Mouse (Mus musculus) granulocyte monocyte progenitor cell, adult 5-6 weeks (primary cell): ENCODE results near the gene Cfap61. TPM values are rescaled to one million over a fixed set of nuclear protein-coding genes. Genes with fewer than 3 reads are reported as not detected.

ENCODE experiments used
- ATAC-seq: replicated peaks from 2 replicates; pipeline ENCODE4 v1.8.0; 2016; ENCODE audit warnings: mild to moderate bottlenecking, moderate TSS enrichment, inconsistent platforms; ENCODE audit not compliant: poor library complexity, severe bottlenecking
- total RNA-seq, 2 experiments: library from RNA; stranded (forward) in 1 of 2; stranded (reverse) in 1 of 2; fragments of 200-712, 200-1000 nt in 1 of 2; fragments of >200 nt in 1 of 2; fragmentation: Nextera tagmentation in 1 of 2; gene quantifications; 2 replicates each; pipeline ENCODE4 v1.2.3; 2014 to 2017

The Cfap61 gene
- total RNA-seq, 2 experiments from 2014 or later, result not detected

DNA sequence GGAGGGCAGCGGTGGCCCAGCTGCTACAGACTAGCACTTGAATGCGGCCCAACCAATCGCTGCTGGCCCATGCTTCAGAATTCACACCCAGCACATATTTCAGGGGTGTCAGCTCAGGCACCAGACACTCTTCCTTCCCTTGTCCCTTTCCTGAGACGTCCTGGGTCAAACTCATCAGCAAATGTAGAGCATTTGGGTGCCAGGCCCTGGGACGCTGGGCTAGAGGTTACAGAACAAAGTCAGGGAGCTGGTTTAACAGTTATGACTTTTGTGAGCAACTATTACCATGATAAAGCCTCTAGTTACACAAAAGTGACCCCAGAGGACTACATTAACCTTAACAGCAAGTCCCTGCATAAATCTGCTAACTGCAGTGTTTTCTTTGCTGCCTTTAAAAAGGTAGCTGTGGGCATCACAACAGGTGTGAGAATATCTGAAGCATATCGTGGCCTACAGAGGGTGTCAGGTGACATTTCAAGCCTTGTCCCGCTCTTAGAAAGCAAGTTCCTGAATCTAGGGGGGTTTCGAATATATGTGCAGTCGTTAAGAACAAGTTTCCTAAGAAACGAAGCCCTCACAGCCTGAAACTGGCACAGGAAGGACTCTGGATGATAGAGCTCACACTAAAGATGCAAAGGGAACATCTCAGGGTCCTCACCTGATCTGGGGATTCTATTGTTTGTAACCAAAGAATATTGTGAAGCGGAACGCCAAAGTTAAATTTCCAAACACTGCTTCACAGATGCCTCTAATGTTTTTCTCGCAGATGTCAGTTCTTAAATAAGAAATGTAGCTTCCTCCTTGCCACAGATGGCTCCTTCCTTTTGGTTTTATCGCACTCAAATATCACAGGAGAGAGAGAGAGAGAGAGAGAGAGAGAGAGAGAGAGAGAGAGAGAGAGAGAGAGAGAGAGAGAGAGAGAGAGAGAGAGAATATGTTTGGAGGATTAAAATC, 281.8 kb downstream of the Cfap61 start:
- ATAC-seq, result no peak

DNA sequence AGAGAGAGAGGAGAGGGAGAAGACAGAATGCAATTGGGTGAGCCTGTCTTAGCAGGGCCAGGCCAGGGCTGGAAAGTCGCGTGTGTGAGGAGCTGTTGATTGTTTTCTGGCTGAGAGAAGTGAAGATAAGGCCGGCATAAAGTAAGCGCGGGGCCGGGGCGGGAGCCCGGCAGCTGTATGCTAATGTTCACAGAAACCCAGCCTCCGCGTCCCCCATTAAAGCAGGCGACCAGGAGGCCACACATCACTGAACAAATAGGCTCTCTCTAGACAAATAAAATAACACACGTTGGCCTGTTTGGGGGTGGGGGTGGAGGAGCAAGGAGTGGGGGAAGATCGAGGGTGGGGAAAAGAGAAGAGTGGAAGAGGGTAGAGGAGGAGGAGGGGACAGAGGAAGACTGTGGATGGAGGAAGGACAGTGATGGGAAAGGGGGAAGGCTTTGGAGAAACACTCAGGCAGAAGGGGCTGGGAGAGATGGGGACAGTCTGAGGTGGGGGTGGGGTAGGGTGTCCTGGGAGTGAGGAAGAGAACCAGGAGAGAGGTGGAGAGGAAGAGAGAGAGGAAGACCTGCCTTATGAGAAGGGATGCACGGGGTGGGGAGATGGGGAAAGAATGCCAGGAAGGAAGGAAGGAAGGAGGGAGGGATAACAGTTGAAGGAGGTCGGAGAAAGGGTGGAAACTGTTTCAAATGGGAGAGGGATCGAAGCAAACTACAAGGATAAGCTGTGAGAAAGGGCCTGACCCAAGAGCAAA, 282.8 kb downstream of the Cfap61 start:
- ATAC-seq, result no peak

DNA sequence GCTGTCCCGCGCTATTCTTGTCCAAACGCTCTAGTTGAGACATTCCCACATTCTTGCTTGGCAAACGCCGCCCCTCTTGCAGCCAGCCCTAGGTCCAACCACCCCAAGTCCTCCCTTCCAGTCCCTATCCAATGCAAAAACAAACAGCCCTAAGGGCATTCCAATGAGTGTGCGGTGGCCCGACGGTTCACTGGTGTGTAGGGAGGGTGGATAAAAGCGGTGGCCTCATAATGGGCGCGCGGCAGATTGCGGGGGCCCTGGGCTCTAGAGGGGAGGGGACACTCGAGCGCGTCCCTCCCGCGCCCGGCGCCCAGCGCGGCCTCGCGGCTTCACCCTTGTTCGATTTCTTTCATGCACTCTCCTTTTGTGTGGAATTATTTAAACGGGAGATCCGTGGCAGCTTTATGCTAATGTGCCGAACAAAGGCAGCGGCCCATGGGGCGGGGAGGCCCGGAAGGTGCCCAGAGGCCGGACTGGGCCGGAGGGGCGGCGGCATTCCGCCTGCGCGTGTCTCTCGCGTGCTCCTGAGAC, 283.6 kb downstream of the Cfap61 start:
- no peak for ATAC-seq

DNA sequence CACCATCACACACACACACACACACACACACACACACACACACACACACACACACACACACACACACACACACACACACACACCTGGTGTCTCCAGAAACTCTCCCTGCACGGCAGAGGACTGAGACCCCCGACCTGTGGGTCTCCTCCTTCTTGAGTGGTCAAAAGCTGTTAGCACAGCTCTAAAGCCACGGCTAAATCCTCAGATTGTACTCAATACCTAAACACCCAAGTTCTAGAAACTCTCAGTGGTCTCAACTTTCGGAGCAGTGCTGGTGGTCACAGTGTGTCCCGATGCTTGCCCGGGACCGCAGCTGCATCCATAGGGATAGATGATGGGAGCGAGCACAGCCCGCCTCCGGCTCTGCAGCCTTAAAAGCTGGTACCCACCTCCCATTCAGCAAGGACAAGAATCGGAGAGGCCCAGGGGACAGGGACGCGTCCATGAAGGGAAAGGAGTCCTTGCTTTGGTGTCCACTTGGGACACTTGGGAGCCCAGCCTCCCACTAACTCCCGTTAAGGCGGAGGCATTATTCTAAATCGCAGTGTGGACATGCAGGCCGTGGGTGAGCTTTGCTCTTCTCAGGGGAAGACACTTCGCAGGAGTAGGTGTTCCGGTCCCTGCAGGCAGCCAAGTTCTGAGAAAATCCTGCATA, 284.4 kb downstream of the Cfap61 start:
- no peak for ATAC-seq

DNA sequence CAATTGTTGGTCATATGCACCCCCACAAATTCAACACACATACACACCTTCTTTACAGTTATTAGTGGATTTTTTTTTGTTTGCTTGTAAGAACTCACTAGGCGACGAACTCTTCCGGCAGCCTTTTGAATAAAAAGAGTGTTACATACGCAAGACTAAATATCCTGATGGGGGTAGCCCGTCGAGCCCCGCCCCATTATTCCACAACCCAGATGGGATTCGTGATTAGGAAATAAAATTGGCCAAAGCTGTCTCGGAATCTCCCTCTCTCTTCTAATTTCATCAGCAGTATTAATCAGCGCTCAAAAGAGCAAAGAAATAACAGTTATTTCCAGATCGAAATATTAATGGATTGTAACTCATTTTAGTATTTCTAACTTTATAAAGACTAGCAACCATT, 285.2 kb downstream of the Cfap61 start:
- no peak for ATAC-seq

DNA sequence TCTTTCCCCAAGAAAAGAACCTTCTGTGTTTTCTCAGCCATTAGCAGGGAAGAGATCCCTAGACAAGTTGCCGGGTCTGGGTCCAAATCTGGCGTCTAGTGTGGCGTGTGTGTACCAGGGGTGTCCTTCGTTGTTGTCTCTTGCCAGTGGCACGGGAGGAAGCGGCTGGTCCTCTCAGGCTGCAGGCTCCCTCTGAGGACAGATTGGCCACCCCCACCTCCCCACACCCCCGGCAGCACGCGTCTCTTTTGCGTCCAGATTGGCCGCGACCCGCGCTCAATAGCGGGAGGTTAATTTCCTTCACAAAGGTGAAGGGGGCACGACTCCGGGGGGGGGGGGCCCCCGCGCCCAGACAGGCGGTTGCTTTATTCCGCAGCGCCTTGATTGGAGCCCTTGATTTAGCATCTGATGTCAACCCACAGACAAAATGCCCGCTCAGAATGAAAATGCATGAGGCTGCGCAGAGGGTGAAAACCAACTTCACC, 286.0 kb downstream of the Cfap61 start:
- no peak for ATAC-seq

DNA sequence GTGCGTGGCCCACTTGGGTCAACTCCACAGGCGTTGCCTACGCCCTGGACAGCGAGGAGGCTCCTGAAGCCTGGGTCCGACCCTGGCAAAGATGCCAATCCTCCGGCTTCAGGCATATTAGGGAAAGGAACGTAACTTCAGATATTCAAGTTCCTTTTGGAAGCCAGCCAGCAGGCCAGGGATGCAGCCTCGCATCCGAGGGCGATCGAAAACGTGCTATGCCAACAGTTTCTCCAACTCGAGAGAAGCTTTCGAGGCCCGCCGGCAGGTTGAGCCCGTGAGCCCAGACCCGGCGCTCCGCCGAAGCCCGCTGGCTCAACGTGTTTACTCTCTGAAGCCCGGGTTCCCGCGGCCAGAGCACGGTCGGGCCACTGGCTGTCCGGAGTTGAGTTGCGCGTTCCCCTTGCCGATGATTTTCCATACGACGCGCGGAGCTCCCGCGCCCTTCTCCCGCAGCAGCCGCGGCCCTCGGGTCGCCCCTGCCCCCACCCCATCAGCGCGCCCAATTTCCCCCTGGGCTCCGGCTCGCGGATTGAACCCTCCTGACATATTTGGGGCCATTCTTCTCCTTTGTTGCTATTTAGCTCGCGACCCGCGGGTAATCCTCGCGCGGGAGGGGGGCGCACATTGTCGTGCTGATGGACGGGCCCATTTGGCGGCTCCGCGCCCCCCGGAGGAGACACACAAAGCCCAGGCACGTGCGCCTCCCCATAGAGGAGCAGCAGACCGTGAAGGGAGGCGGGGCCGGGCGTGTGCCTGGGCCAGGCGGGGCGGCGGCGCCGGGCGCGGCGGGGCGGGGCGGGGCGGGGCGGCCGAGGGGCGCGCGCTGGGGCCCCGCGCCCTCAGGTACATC, 286.7 kb downstream of the Cfap61 start, which contains the start of gene Insm1:
Insm1 (plus strand) TSS at position 846 of the 853 bp plus-strand sequence.
- ATAC-seq, result peak; percentile 31

DNA sequence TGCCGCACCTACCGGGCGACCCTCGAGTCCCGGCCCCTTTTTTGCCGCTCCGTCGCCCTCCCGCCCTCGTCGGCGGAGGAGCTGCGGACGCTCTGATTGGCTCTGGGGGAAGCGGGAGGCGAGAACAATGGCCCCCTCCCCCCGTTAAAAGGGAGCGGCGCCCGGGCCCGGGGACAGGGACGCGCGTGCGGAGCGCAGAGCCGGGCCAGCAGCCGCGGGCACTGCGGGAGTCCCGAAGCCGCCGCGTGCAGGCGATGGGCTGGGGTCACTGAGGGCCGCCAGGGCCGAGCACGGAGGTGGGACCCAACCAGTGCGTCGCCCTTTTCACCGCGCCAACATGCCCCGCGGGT, 287.3 kb downstream of the Cfap61 start:
- no peak for ATAC-seq

GRCm38 (mm10) chr2:146222279-146223175, 287.9 kb downstream of the Cfap61 start:
- ATAC-seq, result peak; percentile 10; the same call in 1 of the 2 replicates

DNA sequence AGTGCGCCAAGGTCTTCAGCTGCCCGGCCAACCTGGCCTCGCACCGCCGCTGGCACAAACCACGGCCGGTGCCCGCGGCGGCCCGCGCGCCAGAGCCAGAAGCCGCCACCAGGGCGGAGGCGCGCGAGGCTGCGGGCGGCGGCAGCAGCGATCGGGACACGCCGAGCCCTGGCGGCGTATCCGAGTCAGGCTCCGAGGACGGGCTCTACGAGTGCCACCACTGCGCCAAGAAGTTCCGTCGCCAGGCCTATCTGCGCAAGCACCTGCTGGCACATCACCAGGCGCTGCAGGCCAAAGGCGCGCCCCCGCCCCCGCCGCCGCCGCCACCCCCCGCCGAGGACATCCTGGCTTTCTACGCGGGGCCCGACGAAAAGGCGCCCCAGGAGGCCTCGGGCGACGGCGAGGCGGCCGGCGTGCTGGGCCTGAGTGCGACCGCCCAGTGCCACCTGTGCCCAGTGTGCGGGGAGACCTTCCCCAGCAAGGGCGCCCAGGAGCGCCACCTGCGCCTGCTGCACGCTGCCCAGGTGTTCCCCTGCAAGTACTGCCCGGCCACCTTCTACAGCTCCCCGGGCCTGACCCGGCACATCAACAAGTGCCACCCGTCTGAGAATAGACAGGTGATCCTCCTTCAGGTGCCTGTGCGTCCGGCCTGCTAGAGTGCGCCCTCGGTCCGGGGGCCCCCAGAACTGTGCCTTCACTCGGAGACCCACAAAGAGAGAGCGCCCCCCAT, 288.8 kb downstream of the Cfap61 start:
- peak; percentile 34 for ATAC-seq

DNA sequence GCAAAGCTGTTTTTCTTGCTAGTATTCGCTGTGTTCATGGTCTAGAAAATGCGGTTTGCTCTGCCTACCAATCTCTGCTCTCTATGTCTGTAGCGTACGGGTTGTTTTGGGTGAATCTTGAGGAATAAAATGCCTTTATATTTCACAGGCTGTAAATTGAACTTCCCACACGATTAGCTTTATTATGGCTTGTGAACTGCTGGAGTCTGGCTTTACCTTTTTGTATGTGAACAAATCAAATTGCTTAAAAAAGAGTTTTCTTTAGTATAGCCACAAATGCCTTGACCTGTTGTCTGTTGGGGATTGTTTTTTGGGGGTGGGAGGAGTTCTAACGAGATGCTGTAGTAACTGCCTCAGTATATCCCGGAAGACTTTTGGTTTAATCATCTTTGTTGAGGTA, 289.6 kb downstream of the Cfap61 start:
- no peak for ATAC-seq

GRCm38 (mm10) chr2:146225818-146226217, 291.2 kb downstream of the Cfap61 start:
- no peak for ATAC-seq

GRCm38 (mm10) chr2:146226484-146226883, 291.9 kb downstream of the Cfap61 start:
- ATAC-seq, result peak; percentile 66

- ATAC-seq, result no peak
These were observed 293.1 kb downstream of the Cfap61 start for GRCm38 (mm10) chr2:146227646-146228045.

DNA sequence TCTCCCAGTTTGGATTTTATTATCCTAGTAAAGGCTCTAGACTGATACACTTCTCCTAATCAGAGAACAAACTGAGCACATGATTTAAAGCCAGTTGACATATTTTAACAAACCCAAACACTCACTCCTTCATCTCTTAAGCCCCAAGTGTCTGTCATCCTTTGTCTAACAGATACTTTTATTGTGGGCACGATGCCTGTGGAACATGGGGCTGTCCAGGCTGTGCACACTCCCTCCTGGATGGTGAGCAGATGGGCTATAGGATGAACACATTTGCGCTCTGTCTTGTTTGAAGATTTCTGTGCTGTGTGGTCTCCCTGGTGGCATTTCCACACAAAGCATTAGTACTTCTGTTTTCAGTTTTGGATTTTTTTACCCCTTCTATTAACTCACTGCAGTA, 293.9 kb downstream of the Cfap61 start:
- no peak for ATAC-seq

GRCm38 (mm10) chr2:146231485-146231884, 296.9 kb downstream of the Cfap61 start:
- ATAC-seq, result no peak

- no peak for ATAC-seq
These were observed 304.7 kb downstream of the Cfap61 start for GRCm38 (mm10) chr2:146239196-146239747.

DNA sequence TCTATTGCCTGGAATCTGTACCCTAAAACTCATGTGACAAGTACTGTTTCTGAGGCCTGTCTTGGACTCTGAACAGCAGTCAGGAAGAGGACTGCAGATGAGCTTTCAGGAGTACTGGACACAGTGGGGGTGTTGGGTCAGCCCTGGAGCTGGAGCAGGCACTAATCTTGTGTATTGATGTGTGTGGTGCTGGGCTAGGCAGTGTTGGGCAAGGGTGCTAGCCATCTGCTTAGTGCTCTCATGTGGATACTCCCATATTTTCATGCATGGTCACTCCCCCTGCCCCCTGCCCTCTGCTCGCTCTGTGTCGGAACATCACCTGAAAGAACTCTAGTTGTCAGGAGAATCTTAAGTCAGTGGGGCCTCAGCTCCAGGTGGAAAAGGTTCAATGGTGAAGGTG, 309.5 kb downstream of the Cfap61 start:
- no peak for ATAC-seq
